Mouse (Mus musculus) liver, adult 2 months (tissue): Measurements from ENCODE around the gene Nanp.

Source experiments
- CTCF ChIP-seq: fragments of 200-500 bp; IDR thresholded peaks from 2 replicates; pipeline ENCODE4 v1.5.1; 2011; ENCODE audit warnings: low read depth, low read length, control low read depth
- POLR2A ChIP-seq: fragments of 200-500 bp; IDR thresholded peaks from 2 replicates; pipeline ENCODE4 v1.6.1; 2011; ENCODE audit warnings: low read length, control low read depth; ENCODE audit not compliant: insufficient read depth; ENCODE audit errors: extremely low read depth

DNA sequence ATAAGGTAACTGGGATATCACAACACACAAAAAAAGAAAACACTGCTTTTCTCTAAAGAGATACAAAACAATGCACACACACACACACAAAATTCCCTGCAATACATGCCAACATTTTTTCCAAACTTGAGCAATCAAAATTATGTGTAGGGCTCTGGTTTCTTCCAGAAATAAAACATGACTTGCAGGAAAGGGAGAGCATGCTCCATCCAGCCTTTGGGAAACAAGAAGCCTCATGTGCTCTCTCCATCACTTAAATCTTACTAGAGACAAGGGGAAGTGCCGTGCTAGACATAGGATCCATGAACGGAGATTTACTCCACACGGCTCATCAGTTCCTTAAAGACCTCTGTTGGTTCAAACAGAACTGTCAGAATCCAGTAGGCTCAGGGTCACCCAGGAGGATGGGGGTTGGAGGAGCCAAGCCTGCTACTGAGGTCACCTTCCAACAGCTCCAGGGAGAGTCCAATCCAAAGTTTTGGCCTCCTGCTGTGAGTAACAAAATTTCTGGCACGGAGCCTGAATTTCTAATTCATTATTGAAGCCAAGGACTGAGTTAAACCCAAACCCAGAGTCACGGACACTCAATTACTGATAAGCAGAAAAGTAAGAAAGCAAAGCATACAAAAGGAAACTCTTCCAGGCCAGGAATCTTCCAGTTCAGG, 32.8 kb downstream of the Nanp start:
- TF ChIP-seq CTCF (no peak), POLR2A (no peak)
